Mouse (Mus musculus) MEL (cell line): ENCODE results near the gene Ptger1.

ENCODE experiments used
- CHD2 ChIP-seq: IDR thresholded peaks from 2 replicates; pipeline ENCODE4 v1.6.1; 2011; ENCODE audit warnings: low read length, improper control_type of control experiment
- CTCF ChIP-seq, 3 experiments: IDR thresholded peaks in 2 of 3; conservative IDR thresholded peaks in 1 of 3; 2 replicates each; pipeline ENCODE4 v1.5.1; 2011 to 2012; ENCODE audit warnings: low read length in 3 of 3, low read depth in 2 of 3, mild to moderate bottlenecking in 2 of 3, improper control_type of control experiment in 1 of 3, inconsistent platforms in 1 of 3, mixed read lengths in 1 of 3, moderate library complexity in 1 of 3; ENCODE audit not compliant: control insufficient read depth in 1 of 3, insufficient read depth in 1 of 3, poor library complexity in 1 of 3, severe bottlenecking in 1 of 3
- POLR2A ChIP-seq, 2 experiments: IDR thresholded peaks; 2 replicates each; pipeline ENCODE4 v1.6.1; 2011 to 2012; ENCODE audit warnings: low read length in 2 of 2, mild to moderate bottlenecking in 2 of 2, control low read depth in 1 of 2, improper control_type of control experiment in 1 of 2, low read depth in 1 of 2, moderate library complexity in 1 of 2; ENCODE audit not compliant: control insufficient read depth in 1 of 2, insufficient read depth in 1 of 2, poor library complexity in 1 of 2

- TF ChIP-seq CHD2 (no peak), POLR2A (IDR thresholded peaks at IDR 0.05; ENCODE audit: control insufficient read depth in 1 of 2, insufficient read depth in 1 of 2, low read depth in 1 of 2, low read length in 2 of 2, poor library complexity in 1 of 2) (no peak), CTCF (IDR thresholded peaks at IDR 0.05 in 2 of 3, conservative IDR thresholded peaks at IDR 0.05 in 1 of 3; ENCODE audit: control insufficient read depth in 1 of 3, insufficient read depth in 1 of 3, low read depth in 2 of 3, low read length in 3 of 3, poor library complexity in 1 of 3, severe bottlenecking in 1 of 3) (no peak)
These were observed 11.8 kb upstream of the Ptger1 start for GRCm38 (mm10) chr8:83654725-83655124.
